Mouse (Mus musculus): ENCODE data around the gene Fos.

Gene Fos

DNA sequence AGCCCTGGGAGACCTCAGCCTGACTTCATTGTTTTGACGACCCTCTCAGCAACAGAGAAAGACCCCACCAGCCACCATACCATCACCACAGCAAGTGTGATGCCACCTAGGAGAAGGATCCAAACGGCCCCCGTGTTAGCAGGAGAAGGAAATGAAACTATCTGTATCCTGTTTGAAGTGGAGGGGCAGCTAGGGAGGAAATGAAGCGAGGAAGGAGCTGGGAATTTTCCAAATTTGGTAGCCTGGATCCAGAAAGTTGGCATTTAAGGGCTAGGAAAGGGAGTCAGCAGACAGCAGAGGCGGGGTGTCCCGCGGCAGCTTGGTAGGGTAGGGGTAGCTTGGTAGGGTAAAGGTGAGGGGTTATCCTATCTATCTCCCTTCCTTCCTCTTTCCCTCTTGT lies 10.9 kb upstream of the Fos start:
- no peak for DNase-seq

DNA sequence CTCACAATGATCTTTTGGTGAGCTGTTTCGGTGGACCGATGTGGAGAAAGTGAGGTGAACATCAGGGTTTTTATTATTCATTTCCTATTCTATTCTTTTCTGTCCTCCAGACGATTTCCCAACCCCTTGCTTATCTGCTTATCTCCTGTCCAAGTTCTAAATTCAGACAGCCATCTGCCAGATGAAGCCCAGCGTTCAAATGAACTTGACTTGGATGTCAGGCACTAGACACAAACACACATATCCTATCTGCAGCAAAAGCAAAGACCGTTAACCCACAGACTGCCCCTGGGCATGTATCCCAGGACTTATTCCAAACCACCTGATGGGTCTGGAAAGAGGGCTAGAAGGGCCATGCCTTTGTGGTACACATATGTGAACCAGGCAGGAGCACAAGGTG lies 9.3 kb upstream of the Fos start:
- DNase-seq, result no peak

DNA sequence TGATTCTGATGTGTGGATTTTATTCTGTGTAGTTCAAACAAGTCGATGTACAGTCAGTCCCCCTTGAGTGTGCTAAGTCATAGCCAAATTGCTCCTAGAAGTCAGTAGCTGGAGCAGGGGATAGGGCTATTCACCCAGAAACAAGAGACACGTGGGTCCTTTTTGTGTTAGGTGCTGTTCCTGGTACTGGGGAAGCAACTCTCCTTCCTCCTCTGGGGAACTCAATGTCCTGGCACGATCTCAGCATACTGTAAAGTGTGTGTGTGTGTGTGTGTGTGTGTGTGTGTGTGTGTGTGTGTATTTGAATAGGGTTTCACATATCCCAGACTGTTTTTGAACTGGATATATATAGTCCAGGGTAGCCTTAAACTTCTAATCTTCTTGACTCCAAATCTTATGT lies 8.8 kb upstream of the Fos start:
- no peak for DNase-seq

DNA sequence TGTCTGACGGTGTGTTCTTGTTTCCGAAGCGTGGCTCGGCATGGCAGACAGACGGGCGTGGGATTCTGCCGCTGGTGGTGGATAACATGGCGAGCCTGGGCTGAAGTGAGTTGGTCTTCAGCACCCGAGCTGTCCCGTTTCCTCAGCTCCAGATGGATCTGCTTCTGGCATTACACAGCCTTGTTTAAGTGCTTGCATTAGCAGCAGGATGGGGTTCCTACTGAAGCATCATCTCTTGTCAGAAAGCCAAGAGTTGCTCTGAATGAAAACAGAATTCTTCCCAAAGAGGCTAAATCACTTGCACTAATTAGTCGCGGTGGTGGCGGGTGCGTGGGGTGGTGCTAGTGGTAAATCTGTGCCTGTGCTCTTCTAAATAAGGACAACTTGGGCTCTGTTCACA lies 5.8 kb upstream of the Fos start:
- no peak for DNase-seq

DNA sequence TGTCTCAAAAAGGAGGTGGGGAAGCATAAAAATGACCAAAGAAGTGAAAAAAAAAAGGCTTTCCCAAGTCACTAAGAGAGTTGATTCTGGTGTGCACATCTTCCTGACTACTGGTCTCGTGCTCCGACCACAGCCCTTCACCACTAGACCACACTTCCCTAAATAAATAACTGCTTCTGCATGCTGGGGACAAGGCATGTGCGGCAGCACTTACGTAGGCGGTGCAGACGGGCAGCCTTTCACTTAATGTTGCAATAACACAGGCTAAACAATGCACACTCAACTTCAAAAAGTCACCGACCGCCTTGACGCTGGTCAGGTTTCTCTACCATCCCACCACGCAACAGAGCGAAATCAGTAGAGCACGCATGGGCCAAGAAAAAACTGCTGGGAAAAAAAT lies 5.0 kb upstream of the Fos start:
- no peak for DNase-seq

DNA sequence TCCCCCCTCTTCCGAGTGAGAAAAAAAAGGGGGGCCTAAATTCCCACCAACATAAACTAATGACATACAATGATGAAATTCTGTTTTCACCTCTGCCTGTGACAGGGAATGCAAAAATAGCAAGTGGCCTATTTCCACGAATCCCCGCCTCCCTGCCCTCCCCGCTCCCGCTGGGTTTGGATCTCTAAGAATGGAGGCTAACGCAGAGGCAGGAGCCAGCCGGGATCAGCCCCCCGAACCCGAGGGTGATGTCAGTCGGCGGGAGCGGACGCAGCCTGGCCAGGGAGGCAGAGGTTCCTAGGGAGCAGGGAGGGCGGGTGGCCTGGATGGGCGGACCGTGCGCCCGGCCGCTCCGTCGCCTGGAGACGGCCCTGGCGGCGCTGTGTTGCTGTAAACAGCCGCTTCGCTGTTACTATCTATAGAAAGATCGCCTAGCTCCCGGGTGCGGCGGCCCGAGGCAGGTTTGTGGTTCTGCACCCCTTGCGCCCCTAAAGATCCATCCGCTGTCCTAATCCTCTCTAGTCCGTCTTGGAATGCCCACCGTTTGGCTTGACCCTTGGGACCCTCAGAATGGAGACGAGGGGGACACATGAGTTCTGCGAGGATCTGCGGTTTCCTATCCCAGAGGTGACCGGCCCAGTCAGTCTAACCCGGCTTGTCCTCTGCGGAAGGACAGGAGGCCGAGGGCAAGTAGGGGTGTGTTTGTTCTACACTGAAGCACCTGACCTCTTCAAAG lies 1.6 kb upstream of the Fos start:
- DNase-seq, result peak; percentile 61 to 65

DNA sequence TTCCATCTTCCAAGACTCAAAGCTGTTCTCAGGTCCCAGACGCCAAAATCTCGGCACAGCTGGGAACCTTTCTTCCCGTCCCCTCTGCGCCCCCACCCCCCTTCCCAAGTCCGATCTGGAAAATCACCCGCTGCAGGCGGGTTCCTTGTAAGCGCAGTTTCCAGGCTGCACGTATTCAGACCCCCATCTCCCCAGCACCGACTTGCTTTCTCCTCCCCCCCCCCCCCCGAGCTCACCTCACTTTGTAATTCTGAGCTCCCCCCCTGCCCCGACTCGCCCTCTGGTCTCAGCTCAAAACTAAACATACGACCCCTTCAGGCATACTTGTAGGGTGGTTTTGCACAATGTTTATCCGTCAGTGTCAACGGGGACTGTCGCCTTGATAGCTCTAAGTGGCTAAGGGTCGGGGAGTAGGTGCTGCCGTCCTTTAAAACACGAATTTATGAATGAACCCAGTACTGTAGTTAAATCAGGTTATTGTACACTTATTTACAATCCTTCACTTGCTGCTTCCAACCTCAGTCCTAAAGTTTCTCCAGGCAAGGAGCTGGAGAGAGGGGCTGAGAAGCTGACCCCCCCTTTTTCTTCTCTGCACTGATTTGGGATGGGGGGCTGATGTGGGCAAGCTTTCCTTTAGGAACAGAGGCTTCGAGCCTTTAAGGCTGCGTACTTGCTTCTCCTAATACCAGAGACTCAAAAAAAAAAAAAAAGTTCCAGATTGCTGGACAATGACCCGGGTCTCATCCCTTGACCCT lies 857 bp upstream of the Fos start:
- DNase-seq, result no peak

DNA sequence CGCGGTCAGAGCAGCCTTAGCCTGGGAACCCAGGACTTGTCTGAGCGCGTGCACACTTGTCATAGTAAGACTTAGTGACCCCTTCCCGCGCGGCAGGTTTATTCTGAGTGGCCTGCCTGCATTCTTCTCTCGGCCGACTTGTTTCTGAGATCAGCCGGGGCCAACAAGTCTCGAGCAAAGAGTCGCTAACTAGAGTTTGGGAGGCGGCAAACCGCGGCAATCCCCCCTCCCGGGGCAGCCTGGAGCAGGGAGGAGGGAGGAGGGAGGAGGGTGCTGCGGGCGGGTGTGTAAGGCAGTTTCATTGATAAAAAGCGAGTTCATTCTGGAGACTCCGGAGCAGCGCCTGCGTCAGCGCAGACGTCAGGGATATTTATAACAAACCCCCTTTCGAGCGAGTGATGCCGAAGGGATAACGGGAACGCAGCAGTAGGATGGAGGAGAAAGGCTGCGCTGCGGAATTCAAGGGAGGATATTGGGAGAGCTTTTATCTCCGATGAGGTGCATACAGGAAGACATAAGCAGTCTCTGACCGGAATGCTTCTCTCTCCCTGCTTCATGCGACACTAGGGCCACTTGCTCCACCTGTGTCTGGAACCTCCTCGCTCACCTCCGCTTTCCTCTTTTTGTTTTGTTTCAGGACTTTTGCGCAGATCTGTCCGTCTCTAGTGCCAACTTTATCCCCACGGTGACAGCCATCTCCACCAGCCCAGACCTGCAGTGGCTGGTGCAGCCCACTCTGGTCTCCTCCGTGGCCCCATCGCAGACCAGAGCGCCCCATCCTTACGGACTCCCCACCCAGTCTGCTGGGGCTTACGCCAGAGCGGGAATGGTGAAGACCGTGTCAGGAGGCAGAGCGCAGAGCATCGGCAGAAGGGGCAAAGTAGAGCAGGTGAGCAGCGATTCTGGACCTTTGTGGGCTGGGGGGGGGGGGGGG lies 875 bp downstream of the Fos start:
- peak in 1 of 2 experiments; percentile 30 for DNase-seq

DNA sequence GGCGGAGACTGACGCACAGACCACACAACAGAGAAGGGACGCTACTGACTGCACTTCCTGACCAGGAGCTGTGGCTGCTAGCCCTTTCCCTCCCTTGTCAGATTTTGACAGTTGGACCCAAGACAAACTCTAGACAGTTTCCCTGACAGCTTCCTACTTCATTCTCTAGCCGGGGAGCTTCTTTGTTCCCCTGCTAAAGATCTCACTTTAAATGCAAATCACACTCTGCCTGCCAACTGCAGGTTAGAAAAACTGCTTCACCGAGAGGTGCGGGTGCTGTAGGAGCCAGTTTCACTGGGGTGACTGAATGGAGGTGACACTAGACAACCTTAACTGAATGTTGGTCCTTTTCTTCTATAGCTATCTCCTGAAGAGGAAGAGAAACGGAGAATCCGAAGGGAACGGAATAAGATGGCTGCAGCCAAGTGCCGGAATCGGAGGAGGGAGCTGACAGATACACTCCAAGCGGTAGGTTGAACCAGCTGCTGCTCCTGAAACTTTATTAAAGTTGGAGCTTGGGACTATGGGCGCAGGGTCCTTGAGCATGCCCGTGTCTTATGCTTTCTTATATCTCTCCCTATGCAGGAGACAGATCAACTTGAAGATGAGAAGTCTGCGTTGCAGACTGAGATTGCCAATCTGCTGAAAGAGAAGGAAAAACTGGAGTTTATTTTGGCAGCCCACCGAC lies 1.7 kb downstream of the Fos start:
- no peak for DNase-seq

DNA sequence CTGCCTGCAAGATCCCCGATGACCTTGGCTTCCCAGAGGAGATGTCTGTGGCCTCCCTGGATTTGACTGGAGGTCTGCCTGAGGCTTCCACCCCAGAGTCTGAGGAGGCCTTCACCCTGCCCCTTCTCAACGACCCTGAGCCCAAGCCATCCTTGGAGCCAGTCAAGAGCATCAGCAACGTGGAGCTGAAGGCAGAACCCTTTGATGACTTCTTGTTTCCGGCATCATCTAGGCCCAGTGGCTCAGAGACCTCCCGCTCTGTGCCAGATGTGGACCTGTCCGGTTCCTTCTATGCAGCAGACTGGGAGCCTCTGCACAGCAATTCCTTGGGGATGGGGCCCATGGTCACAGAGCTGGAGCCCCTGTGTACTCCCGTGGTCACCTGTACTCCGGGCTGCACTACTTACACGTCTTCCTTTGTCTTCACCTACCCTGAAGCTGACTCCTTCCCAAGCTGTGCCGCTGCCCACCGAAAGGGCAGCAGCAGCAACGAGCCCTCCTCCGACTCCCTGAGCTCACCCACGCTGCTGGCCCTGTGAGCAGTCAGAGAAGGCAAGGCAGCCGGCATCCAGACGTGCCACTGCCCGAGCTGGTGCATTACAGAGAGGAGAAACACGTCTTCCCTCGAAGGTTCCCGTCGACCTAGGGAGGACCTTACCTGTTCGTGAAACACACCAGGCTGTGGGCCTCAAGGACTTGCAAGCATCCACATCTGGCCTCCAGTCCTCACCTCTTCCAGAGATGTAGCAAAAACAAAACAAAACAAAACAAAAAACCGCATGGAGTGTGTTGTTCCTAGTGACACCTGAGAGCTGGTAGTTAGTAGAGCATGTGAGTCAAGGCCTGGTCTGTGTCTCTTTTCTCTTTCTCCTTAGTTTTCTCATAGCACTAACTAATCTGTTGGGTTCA lies 2.5 kb downstream of the Fos start:
- no peak for DNase-seq

DNA sequence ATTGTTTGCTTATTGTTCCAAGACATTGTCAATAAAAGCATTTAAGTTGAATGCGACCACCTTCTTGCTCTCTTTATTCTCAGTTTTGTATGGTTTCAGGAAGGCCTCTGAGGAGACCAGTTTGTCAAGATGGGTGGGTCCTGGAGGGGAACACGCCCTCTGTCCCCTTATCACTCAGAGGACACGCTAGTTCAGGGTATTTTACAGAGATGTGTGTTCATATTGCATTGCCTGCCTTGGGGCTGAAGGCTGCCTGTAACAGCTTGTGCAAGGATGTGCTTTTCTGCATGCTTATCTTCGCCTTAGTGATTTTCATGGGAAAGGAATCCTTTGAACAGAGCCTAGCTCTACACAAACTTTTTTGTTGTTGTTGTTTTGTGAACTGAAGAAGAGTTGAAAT lies 3.5 kb downstream of the Fos start:
- no peak for DNase-seq

DNA sequence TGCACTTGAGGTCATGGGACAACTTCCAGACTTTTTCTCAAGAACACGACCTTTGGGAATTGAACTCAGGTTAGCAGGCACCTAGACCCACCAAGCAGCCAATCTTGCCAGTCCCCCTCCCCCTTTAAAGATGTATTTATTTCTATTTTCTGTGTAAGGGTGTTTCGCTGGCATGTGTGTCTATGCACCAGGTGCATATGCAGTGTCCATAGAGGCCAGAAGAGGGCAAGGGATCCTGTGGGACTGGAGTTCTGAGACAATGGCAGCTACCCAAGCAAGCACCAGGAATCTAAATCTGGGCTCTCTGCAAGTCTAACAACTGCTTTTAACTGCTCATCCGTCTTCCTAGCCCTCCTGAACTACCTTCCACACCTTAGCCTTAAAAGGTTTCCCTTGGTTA lies 4.1 kb downstream of the Fos start:
- DNase-seq, result no peak

DNA sequence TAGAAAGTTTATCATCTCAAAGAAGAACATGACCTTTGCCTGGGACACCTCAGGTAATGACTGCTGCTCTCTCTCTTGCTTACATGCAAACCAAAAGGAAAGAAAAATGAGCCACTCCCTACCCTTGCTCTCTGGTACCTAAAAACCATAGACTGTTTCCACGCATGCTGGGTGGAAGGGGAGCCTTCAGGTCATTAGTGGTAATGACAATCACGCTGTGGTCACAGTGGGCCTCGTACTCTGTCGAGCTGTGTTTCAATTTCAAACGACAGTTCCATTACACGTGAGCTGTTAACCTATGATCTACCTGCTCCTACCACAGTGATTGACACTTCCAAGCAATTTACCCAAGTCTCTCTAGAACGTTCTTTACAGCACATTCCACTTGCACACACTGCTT lies 5.0 kb downstream of the Fos start:
- DNase-seq, result no peak

DNA sequence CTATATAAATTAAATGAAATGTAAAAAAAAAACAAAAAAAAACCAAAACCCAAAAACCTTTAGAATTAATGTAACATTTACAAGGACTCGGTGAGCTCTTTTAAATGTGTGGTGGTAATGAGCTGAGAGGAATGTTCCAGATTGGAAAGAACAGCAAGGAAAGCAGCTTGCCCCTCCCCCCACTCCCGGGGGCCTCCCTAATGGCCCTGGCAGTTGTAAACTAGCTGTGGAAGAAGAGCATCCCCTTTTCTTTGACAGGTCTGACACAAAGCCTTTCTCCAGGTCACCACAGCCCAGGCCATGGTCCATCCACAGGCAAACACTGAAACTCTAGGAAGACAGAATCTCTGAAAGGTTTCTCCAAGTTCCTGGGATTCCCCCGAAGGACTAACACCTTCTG lies 5.5 kb downstream of the Fos start:
- no peak for DNase-seq

DNA sequence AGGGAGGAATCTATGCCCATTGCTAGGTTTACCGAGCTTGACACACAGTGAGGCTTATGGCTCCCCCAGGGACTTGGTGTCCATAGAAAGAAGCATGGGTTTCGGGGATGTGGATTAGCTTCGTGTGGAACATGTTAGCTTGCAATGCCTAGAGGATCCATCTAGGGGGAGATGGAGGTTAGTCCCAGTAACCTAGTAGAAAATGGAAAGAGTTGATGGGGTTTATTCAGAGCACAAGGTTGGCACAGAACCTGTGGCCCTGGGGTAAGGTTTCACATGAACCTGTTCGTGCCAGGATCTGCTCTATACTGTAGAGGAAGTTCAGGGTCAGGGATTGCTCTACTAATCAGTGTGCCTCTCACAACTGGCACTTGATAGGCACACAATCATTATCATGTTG lies 9.5 kb downstream of the Fos start:
- no peak for DNase-seq

DNA sequence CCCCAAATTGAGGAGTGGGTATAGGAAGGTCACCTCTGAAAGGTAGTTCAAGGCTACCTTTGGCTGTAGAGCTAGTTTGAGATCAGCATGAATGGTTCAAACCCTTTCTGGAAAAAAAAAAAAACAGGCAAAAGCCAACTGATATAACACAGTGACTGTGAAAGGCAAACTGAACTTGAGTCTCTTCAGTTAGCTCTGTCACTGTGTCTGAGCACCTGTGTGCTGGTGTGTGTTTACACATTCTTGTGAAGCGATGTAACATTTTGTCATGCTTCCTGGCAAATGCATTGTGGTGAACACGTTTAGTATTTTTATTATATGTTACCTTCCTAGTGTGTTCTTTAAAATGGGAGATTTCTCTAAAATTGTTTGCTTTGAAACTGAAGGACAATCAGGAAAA lies 11.0 kb downstream of the Fos start:
- DNase-seq, result no peak

DNA sequence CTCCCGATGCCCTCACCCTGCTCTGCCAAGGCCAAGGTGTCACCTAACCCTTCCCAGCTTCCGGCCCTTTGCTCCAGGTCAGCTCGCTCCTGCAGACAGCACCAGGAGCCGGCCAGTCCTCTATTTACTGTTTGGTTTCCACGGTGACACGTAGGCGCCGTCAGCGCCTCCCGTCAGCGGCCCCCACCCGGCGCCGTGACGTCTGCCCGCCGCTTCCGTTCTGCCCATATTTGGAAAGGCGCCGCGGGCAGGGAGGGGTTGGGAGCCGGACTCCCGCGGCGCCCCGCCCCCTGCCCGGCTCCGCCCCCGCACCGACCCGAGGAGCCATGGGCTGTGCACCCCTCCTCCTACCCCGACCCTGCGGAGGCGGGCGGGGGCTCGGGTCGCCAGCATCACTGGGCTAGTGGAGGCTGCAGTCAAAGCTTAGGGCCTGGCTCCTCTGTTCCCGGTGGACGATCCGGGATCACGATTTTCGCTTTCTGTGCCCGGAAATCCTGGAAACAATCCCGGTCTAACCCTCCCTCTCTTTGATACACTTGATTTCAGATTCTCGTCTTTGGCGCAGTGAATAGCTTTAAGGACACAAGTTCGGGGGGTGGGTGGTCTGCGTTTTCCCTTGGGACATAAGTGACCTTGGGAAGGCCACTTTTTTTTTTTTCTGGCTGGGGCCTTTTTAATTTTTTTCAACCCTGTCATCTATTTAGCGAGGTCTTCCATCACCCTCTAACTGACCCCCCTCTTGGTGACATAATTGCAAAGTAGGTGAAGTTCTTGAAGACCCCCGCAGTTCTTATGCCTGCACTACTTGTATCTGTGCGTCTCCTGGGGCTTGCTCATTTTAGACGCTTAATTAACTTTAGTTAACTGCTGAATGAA lies 12.4 kb downstream of the Fos start:
- DNase-seq, result peak; percentile 93

DNA sequence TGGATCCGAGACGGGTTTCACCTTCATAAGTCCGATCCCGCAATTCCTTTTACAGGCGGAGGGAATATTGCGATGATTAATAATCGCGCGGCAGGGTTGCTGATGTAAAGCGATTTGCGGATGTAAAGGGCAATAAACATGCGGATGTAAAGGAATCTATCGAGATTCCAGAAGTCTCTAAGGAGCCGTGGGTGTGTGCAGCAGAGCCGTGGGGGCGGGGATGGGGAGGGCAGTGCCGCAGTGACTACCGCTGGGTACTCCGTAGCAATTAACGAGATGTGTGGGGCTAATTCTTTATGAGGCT lies 13.0 kb downstream of the Fos start:
- DNase-seq, result no peak

DNA sequence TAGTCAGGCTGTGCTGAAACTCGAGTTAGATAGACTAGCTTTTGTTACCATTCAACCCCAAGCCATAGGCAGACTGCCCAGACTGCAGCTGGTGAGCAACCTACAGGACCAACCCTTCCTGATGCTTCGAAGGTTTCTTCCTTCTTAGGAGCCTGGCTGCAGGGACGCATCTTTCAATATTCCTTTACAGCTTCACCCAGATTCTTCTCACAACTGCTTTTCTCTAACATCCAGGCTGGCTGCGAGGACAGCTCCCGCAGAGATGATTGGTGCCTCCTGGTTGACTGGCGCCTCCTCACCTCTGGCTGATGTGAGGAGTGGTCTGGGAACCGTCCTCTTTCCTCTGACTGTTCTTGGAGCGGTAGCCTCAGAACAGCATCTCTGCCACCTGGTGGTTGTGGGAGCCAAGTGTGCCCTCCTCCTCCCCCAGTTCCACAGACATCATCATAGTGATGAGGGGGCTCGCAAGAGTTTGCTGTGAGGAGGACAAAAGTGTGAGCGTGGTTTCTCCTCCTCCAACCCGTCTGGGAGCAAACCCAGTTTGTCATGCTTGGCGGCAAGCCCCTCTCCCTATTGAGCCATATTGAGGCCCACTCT lies 14.0 kb downstream of the Fos start:
- DNase-seq, result peak; percentile 35 to 74

DNA sequence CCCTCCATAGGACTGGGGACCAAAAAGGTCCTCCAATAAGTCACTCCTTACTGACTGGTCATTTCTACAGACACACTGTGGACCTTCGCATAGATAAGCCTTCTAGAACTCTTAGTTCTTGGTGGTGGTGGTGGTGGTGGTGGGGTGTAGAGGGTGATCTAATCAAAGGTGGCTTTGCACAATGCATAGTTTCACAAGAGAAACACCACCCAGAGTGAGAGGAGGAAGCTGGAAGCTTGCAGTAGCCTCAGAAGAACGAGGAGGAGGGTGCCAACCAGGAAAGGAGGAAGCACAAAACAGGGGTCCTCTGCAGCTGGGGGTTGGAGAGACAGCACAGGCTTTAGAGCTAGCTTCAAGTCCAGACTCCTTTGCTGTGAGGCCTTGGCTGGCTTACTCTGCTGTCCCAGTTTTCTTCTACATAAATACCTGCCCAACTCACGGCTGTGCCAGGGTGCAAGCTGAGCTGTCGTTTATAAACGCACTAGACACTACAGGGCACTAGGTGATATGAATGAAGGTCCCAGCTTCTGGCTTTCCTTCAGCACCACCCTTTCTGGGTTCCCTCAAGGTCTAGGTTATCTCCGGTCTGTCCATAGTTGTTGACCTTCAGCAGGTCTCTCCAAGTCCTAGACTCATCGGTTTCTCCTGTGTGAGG lies 15.7 kb downstream of the Fos start:
- no peak for DNase-seq
